Mouse (Mus musculus): ENCODE measurements at regions not wholly inside any gene's neighbourhood (a gene's known extent, or its start where the extent isn't known, plus 50 kb on each side); places are given as distances from the start of the nearest gene placed in this dataset.

DNA sequence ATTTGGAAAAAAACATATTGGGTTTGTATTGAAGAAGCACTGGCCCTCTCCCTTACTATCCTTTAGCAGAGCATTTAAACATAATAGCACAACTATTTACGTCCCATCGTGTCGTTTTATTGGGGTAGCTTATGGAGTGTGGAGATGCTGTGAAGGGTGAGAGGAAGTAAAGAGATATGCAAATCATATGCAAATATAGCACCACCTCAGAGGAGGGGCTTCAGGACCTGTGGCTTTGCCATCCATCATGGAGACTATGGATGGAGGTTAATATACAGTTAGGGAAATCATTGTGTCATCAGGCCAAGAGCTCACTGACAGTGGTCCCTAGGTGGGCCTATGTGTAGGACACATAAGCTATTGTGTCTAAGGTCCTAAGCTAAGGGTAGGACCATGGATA is 178.2 kb downstream of the Tle3 start:
- peak; percentile 40 for ATAC-seq
- Histone ChIP-seq H3K9me3 (no peaks in the 10 kb centered on the region), H3K4me1 (replicated peaks) (peaks cover 38% of the 10 kb centered on the region), H3K4me3 (replicated peaks) (no peak overlapping the region), H3K4me2 (replicated peaks) (no peak overlapping the region), H3K36me3 (no peaks in the 10 kb centered on the region), H3K27me3 (peaks cover 6% of the 10 kb centered on the region; the same call in 1 of the 2 replicates), H3K27ac (no peak overlapping the region), H3K9ac (replicated peaks) (no peak overlapping the region)
- 64% methylated on average over 3 of the region's 3 CpGs for WGBS

DNA sequence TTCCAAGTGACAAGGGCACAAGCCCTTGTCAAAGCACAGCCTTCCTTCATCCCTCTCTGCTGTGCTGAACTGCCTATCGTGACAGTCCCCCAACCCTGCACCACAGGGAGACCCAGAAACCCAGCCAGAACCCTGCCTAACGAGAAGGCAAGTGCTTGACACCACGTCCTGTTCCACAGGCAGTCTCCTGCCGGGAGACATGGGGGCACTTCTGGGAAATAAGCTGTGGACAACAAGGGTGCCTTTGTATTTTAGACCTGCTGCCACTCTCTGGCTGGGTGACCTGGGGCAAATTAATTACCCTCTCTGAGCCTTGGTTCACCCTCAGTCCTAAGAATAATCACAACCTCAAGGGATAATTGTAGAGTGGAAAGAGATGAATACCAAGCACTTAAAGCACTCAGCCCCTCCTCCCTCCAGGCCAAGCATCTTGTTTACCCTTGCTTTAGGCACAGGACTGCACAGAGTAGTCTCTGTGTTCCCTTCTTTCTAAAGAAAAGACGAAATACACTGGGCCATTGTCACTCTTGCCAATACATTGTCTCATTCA is 177.6 kb downstream of the Tle3 start:
- Histone ChIP-seq H3K4me3 (replicated peaks) (no peak overlapping the region), H3K36me3 (no peaks in the 10 kb centered on the region), H3K9ac (replicated peaks) (no peak overlapping the region), H3K27ac (0 out of 2 replicates have a peak overlapping the region, but pooled peaks have one; percentile 17), H3K4me2 (replicated peaks) (no peak overlapping the region), H3K9me3 (no peaks in the 10 kb centered on the region), H3K4me1 (replicated peaks) (peaks cover 38% of the 10 kb centered on the region), H3K27me3 (peaks cover 6% of the 10 kb centered on the region; the same call in 1 of the 2 replicates)
- WGBS: 14% methylated on average over 5 of the region's 5 CpGs
- ATAC-seq: peak; percentile 80

DNA sequence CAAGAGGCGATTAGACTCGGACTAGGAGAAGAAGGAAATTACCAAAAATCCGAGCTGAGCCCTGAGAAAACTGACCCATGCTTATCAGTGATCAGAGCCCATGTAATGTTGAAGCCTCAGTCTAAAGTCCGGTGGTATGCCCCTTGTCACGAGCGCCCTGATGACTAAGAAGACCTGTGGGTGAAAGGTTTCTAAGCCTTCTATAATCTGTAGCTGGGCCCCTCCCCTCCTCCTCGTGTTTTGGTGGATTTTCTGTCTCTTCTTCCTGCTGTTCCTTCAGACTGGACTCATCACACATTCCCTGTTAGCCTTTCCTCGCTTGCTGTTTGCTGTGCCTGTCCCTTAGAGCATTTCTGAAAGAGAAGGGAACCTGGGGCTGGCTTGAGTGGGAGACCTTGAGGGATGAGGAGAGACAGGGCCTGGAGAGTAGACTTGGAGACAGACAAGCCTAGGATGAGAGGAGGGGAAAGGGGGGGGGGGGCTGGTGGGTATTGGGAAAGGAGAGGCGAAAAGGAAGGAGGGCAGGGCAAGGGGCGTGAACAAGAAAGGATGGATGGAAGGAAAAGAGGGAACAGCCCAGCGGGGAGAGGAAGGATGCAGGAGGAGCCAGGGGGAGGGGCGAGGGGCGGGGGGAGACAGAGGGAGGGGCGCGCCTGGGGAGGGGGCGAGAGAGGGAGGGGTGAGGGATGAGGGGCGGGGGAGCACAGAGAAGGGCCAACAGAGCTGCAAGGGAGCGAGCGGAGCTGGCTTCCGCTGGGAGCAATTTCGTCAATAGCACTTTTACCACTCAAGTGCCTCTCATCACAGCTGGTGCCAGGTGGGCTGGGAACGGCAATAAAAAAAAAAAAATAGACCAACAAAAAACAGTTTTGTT is 165.4 kb downstream of the Tle3 start:
- no peak overlapping the region; the same call in 1 of the 2 replicates for H3K27ac ChIP-seq
- no peaks in the 10 kb centered on the region for H3K36me3 ChIP-seq
- H3K4me1 ChIP-seq (replicated peaks): peaks cover 19% of the 10 kb centered on the region
- no peaks in the 10 kb centered on the region for H3K9me3 ChIP-seq
- no peak overlapping the region for H3K4me3 ChIP-seq (replicated peaks)
- peaks cover 15% of the 10 kb centered on the region for H3K27me3 ChIP-seq
- no peak overlapping the region for H3K9ac ChIP-seq (replicated peaks)
- peak overlapping the region; percentile 32 for H3K4me2 ChIP-seq (replicated peaks)
- ATAC-seq: 0 out of 2 replicates have a peak, but pooled peaks have one; percentile 37
- 11% methylated on average over 20 of the region's 22 CpGs for WGBS

DNA sequence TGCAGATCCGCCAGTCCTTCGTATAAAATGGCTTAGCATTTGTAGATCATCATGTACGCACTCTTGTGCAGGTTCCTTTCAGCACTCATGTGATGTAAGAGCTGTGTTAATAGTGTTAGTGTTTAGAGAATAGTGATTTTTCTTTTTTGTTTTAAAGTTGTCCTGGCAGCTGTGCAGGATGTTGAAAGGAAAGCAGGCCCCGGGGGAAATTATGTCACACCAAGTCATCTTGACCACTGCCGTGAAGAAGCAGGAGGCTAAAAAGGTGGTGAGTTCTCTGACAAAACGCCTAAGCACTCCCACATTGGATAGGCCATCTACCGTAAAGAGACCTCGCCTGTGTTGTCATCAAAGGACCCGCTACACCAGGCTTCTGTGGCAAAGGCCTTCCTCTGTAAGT is 161.1 kb downstream of the Tle3 start:
- H3K36me3 ChIP-seq: no peaks in the 10 kb centered on the region
- H3K9ac ChIP-seq (replicated peaks): no peak overlapping the region
- peaks cover 49% of the 10 kb centered on the region for H3K4me1 ChIP-seq (replicated peaks)
- no peak overlapping the region for H3K4me3 ChIP-seq (replicated peaks)
- peaks cover 21% of the 10 kb centered on the region for H3K27me3 ChIP-seq
- no peak overlapping the region for H3K27ac ChIP-seq
- H3K4me2 ChIP-seq (replicated peaks): no peak overlapping the region
- ATAC-seq: no peak
- WGBS: 89% methylated on average over 9 of the region's 9 CpGs
- no peaks in the 10 kb centered on the region for H3K9me3 ChIP-seq

DNA sequence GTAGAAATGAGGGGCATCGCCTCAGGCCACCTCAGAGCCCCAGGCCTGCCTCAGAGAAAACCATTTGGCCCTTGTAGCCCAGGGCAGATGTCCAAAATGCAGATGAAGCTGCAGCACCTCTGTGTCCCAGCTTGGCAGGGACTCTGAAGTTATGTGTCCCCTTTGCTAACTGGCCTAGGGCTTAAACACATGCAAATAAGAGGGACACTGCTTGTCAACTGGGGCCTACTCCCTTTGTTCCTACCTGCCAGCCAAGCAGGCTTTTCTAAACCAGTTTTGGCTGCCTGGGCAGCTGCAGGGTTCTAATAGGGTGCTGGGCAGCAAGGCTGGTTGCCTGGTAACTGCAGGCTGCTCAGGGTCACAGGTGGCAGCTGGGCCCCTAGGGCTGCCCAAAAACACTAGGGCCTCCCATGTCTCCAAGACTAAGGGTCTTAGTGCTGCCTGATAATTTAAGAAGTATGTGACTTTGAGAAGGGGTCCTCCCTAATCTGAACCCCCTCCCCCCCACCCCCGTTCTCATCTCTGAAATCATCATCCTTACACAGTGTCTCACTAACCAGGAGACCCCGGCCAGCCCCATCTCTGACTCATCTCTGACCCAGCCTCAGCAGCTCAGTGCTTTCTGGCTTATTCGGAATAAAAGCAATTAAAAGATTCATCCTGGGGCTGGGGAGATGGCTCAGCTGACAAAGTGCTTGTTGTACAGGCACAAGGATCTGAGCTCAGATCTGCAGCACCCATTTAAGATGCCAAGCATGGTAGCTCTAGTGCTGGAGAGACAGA is 158.3 kb downstream of the Tle3 start:
- Histone ChIP-seq H3K4me1 (replicated peaks) (peaks cover 51% of the 10 kb centered on the region), H3K9me3 (no peaks in the 10 kb centered on the region), H3K4me2 (replicated peaks) (no peak overlapping the region), H3K36me3 (no peaks in the 10 kb centered on the region), H3K27me3 (peaks cover 21% of the 10 kb centered on the region), H3K27ac (peak overlapping the region; percentile 51), H3K9ac (replicated peaks) (0 out of 2 replicates have a peak overlapping the region, but pooled peaks have one; percentile 12), H3K4me3 (replicated peaks) (no peak overlapping the region)
- peak; percentile 86 for ATAC-seq
- WGBS: 13% methylated on average over 4 of the region's 4 CpGs

DNA sequence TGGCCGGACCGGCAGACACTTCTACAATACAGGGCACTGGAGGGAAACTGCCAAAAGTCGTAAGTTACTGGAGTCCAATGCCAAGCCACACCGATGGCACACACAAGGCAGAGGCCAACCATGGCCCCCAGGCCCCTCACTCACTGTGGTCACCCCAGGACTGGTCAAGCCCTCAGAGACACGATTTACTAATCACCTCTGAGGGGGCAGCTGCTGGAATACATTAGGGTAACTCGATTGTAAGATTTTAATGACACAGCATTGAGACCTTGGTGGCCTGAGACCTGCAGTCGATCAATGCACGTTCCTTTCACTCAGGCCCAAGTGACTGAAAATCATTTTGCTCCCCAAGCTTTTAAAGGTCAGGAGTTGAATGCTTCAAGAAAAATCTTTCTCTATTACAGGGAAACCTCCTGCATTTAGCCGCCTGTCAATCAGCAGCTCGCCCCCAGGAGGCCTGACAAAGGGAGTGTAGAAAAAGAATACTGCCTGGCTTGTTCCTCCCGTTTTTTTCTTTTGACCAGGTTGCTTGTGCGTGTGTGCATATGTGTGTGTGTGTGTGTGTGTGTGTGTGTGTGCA is 156.2 kb downstream of the Tle3 start:
- H3K9me3 ChIP-seq: no peaks in the 10 kb centered on the region
- no peak overlapping the region for H3K4me3 ChIP-seq (replicated peaks)
- no peaks in the 10 kb centered on the region for H3K36me3 ChIP-seq
- WGBS: 25% methylated on average over 12 of the region's 12 CpGs
- no peak overlapping the region for H3K4me2 ChIP-seq (replicated peaks)
- H3K27ac ChIP-seq: peak overlapping the region; percentile 0; the same call in 1 of the 2 replicates
- no peak overlapping the region for H3K9ac ChIP-seq (replicated peaks)
- H3K4me1 ChIP-seq (replicated peaks): peaks cover 51% of the 10 kb centered on the region
- peak; percentile 31; the same call in 1 of the 2 replicates for ATAC-seq
- peaks cover 11% of the 10 kb centered on the region for H3K27me3 ChIP-seq

DNA sequence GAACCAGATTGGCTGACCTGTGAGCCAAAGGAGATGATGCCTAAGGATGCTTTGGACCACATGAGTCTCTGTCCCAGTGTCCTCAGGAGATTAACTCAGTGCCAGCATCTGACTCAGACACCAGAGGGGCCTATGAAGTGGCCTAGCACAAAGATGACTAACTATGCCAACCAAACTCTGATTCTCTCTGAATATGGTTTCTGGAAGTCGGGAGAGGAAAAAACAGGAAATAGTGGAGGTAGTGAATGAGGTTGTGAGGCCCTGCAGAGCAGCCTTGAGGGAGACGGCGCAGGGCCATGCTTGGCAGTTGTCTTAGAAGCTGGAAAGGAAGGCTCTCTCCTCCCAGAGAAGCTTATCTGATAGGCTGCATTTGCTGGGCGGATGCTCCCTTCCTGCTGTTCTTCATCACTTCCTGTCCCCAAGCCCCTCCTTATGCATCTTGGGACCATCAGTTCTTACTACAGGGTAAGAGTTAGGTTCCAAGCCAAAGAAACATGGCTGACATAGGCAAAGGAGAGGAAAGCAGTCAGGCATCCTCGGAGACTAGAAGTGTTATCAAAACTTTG is 155.4 kb downstream of the Tle3 start:
- Histone ChIP-seq H3K36me3 (no peaks in the 10 kb centered on the region), H3K9me3 (0 out of 2 replicates have a peak, but pooled peaks cover 2% of the 10 kb centered on the region), H3K4me3 (replicated peaks) (no peak overlapping the region), H3K27me3 (peaks cover 6% of the 10 kb centered on the region), H3K4me1 (replicated peaks) (peaks cover 51% of the 10 kb centered on the region), H3K4me2 (replicated peaks) (no peak overlapping the region), H3K9ac (replicated peaks) (no peak overlapping the region), H3K27ac (no peak overlapping the region)
- no peak for ATAC-seq
- 87% methylated on average over 5 of the region's 5 CpGs for WGBS

DNA sequence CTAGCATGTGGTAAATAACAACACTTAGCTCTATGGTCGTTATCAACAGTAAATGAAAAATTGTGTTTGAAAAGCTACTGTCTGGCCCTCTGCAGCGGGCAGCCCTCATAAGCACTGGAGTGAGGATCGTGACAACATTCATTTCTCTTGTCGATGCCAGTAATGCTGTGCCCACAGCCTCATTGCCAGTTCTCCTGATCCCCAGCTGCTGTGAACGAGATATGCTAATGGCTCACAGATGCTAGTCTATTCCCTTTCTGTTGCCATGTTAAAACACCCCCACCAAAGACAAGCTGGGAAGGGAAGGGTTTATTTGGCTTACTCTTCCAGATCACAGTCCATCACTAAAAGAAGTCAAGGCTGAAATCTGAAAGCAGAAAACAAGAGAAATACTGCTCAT is 148.0 kb downstream of the Tle3 start:
- no peak for ATAC-seq
- 0 out of 2 replicates have a peak, but pooled peaks cover 3% of the 10 kb centered on the region for H3K27me3 ChIP-seq
- no peaks in the 10 kb centered on the region for H3K4me1 ChIP-seq (replicated peaks)
- no peak overlapping the region for H3K9ac ChIP-seq (replicated peaks)
- 87% methylated on average over 5 of the region's 5 CpGs for WGBS
- no peaks in the 10 kb centered on the region for H3K36me3 ChIP-seq
- no peak overlapping the region for H3K27ac ChIP-seq
- H3K9me3 ChIP-seq: peaks cover 14% of the 10 kb centered on the region
- H3K4me3 ChIP-seq (replicated peaks): no peak overlapping the region
- no peak overlapping the region for H3K4me2 ChIP-seq (replicated peaks)

DNA sequence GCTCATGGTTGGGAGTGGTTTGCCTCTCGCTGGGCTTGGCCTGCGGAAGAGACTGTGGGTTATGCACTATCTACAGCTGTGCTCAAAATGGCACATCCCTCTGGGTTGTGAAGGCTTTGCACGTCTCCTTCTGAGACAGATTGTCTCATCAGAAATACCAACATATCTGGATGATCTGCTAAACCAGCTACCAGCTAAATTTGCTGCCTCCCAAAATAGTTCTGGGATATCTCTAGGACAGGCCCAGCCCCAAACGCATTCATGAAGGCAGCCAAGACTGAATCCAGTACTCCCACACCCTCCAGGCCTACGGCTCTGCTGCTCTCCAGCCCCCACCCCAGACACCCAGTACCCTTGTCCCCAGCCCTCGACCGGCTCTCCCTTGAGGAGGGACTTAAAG is 145.7 kb downstream of the Tle3 start:
- Histone ChIP-seq H3K4me1 (replicated peaks) (no peaks in the 10 kb centered on the region), H3K9ac (replicated peaks) (no peak overlapping the region), H3K9me3 (peaks cover 17% of the 10 kb centered on the region), H3K36me3 (no peaks in the 10 kb centered on the region), H3K27ac (no peak overlapping the region), H3K27me3 (0 out of 2 replicates have a peak, but pooled peaks cover 3% of the 10 kb centered on the region), H3K4me2 (replicated peaks) (no peak overlapping the region), H3K4me3 (replicated peaks) (no peak overlapping the region)
- WGBS: 90% methylated on average over 7 of the region's 7 CpGs
- no peak for ATAC-seq

DNA sequence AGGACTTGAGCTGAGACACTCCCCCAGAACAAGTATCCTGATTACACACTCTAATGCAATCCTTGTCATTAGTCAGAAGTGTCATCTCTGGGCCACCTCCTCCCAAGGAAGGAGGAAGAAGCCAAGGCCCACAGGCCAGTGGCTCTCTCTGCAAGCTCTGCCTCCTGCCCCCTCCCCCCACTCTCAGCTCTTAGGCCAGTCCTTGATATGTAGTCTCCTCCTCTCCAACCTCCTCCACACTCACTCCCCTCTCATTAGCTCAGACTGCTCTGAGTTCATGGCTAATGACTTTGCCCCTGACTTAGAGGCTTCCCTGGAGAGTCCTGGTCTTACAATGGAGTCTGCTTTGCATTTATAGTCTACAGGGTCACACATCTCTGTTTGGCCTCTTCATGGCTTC is 139.3 kb downstream of the Tle3 start:
- no peak for ATAC-seq
- no peak overlapping the region for H3K4me2 ChIP-seq (replicated peaks)
- no peak overlapping the region; the same call in 1 of the 2 replicates for H3K27ac ChIP-seq
- 0 out of 2 replicates have a peak, but pooled peaks cover 3% of the 10 kb centered on the region for H3K9me3 ChIP-seq
- no peak overlapping the region for H3K9ac ChIP-seq (replicated peaks)
- no peaks in the 10 kb centered on the region for H3K36me3 ChIP-seq
- peaks cover 31% of the 10 kb centered on the region for H3K4me1 ChIP-seq (replicated peaks)
- H3K4me3 ChIP-seq (replicated peaks): no peak overlapping the region
- peaks cover 27% of the 10 kb centered on the region for H3K27me3 ChIP-seq

DNA sequence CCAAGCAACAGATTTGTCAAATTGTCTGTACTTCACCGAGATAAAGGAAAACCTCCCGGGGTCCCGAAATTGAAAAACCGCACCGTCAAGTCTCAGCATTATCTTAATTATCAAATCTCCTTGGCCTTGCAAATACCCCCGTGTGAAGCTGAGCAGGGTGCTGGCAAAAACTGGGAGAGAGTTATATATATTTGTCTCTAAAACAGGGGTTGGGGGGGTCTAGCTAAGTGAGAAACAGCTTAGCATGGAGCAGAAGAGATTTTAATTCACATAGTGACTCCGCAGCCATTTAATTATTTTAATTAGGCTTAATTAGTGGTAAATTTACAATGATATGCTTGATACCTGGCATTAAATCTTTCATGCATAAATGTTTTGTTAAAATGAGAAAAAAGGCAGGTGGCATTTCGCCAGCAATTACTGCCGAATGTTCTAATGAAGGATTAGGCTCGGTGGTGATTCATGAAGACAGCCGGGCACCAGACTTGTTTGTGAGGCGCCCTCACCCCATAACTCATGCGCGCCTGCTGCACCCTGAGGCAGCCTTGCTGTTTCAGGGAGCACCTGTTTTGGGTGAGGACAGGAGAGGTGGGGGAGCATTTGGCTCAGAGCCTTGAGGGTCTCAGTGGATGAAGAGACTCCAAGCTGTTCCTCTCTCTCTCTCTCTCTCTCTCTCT is 138.2 kb downstream of the Tle3 start:
- 0 out of 2 replicates have a peak, but pooled peaks have one; percentile 3 for ATAC-seq
- no peak overlapping the region for H3K4me3 ChIP-seq (replicated peaks)
- H3K4me2 ChIP-seq (replicated peaks): peak overlapping the region; percentile 37; the same call in 1 of the 2 replicates
- H3K27me3 ChIP-seq: peaks cover 27% of the 10 kb centered on the region
- H3K27ac ChIP-seq: peak overlapping the region; percentile 56; the same call in 1 of the 2 replicates
- H3K9me3 ChIP-seq: 0 out of 2 replicates have a peak, but pooled peaks cover 3% of the 10 kb centered on the region
- H3K4me1 ChIP-seq (replicated peaks): peaks cover 31% of the 10 kb centered on the region
- no peaks in the 10 kb centered on the region for H3K36me3 ChIP-seq
- WGBS: 14% methylated on average over 14 of the region's 14 CpGs
- no peak overlapping the region for H3K9ac ChIP-seq (replicated peaks)
